Mouse (Mus musculus) cerebellum, postnatal 14 days (tissue): ENCODE data around the gene Senp1.

Source experiments
- DNase-seq, 2 experiments: peaks; one replicate each; pipeline ENCODE4 v3.0.0; 2021; ENCODE audit warnings: mixed read lengths in 2 of 2

Gene Senp1

GRCm38 (mm10) chr15:97999991-98000390 is 93.6 kb downstream of the Senp1 start:
- no peak for DNase-seq

- DNase-seq: no peak
Observed at GRCm38 (mm10) chr15:97999546-97999945, 94.0 kb downstream of the Senp1 start.

- DNase-seq: peak; percentile 73
Observed at GRCm38 (mm10) chr15:97996716-97997256, 96.8 kb downstream of the Senp1 start.

GRCm38 (mm10) chr15:97992712-97993286 is 100.7 kb downstream of the Senp1 start:
- DNase-seq: peak; percentile 82

- DNase-seq: peak; percentile 24 to 39
Observed at GRCm38 (mm10) chr15:97992027-97992711, 101.4 kb downstream of the Senp1 start.

- no peak for DNase-seq
Observed at GRCm38 (mm10) chr15:97991285-97991895, 102.2 kb downstream of the Senp1 start.

GRCm38 (mm10) chr15:97990721-97991120 is 102.8 kb downstream of the Senp1 start:
- no peak for DNase-seq

GRCm38 (mm10) chr15:97990124-97990523 is 103.4 kb downstream of the Senp1 start:
- no peak for DNase-seq

GRCm38 (mm10) chr15:97989544-97989943 is 104.0 kb downstream of the Senp1 start:
- DNase-seq: no peak
